Mouse (Mus musculus) brain, embryonic 14.5 days (tissue): ENCODE data around the gene Muc3.

Experiments
- CTCF ChIP-seq: fragments of 200-500 bp; IDR thresholded peaks from 2 replicates; pipeline ENCODE4 v1.5.1; 2012; ENCODE audit warnings: inconsistent platforms, mild to moderate bottlenecking, moderate library complexity, borderline replicate concordance; ENCODE audit not compliant: insufficient read depth, insufficient read length; ENCODE audit errors: extremely low read depth
- POLR2A ChIP-seq: fragments of 200-500 bp; IDR thresholded peaks from 2 replicates; pipeline ENCODE4 v1.6.1; 2012; ENCODE audit warnings: mild to moderate bottlenecking, inconsistent platforms, borderline replicate concordance; ENCODE audit not compliant: poor library complexity, insufficient read depth, insufficient read length, severe bottlenecking; ENCODE audit errors: extremely low read depth

DNA sequence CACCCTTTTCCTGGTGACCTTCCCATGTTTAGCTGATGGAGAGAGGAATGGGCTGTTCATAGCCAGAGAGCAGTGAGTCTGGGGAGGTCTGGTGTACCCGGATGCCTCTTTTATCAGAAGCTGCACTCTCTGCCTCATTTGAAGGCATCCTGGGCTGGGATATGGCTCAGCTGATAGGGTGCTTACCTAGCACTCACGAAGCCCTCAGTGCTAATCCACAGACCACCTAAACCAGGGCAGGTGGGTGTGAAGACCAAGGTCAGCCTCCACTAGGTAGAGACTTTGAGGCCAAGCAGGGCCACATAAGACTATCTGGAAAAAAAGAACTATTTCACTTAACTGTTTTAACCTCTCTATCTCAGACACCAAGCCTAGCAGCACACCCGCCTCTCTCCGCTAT is 25.6 kb downstream of the Muc3 start:
- no peak for TF ChIP-seq POLR2A
- no peak for TF ChIP-seq CTCF
